Mouse (Mus musculus) liver, adult 2 months (tissue): Measurements from ENCODE around the gene Srgap1. TPM values are rescaled to one million over a fixed set of nuclear protein-coding genes. Genes with fewer than 3 reads are reported as not detected.

ENCODE experiments used
- DNase-seq: peaks from one replicate; pipeline ENCODE4 v3.0.0-alpha.2; 2011; ENCODE audit warnings: low read depth, low spot score; ENCODE audit errors: extremely low read depth
- H3K27ac ChIP-seq: fragments of 200-500 bp; replicated peaks from 2 replicates; pipeline ENCODE4 v1.5.1; 2012; ENCODE audit warnings: low read depth, mild to moderate bottlenecking, control low read depth, inconsistent platforms, low read length; ENCODE audit not compliant: insufficient read depth
- H3K27me3 ChIP-seq: fragments of 200-500 bp; 2 replicates; pipeline ENCODE4 v1.6.1; 2012; ENCODE audit warnings: mild to moderate bottlenecking, moderate library complexity, low read length, inconsistent platforms; ENCODE audit not compliant: control insufficient read depth, insufficient read depth
- H3K36me3 ChIP-seq: fragments of 200-500 bp; 2 replicates; pipeline ENCODE4 v1.6.1; 2012; ENCODE audit warnings: low read length, inconsistent platforms; ENCODE audit not compliant: control insufficient read depth, insufficient read depth
- H3K4me1 ChIP-seq: fragments of 200-500 bp; 2 replicates; pipeline ENCODE4 v1.6.1; 2011; ENCODE audit warnings: low read length; ENCODE audit not compliant: control insufficient read depth, insufficient read depth
- H3K4me3 ChIP-seq: fragments of 200-500 bp; 2 replicates; pipeline ENCODE4 v1.5.1; 2011; ENCODE audit warnings: low read depth, mild to moderate bottlenecking, control low read depth, low read length, moderate library complexity; ENCODE audit not compliant: insufficient read depth
- H3K79me2 ChIP-seq: fragments of 200-500 bp; 2 replicates; pipeline ENCODE4 v1.6.1; 2012; ENCODE audit warnings: inconsistent platforms, mild to moderate bottlenecking, low read length, moderate library complexity; ENCODE audit not compliant: control insufficient read depth, insufficient read depth
- H3K9ac ChIP-seq: fragments of 200-500 bp; 2 replicates; pipeline ENCODE4 v1.6.1; 2012; ENCODE audit warnings: low read depth, mild to moderate bottlenecking, control low read depth, inconsistent platforms, low read length
- CTCF ChIP-seq: fragments of 200-500 bp; IDR thresholded peaks from 2 replicates; pipeline ENCODE4 v1.5.1; 2011; ENCODE audit warnings: low read depth, low read length, control low read depth
- POLR2A ChIP-seq: fragments of 200-500 bp; IDR thresholded peaks from 2 replicates; pipeline ENCODE4 v1.6.1; 2011; ENCODE audit warnings: low read length, control low read depth; ENCODE audit not compliant: insufficient read depth; ENCODE audit errors: extremely low read depth
- WGBS: fragments of 180-500 bp; shearing (Covaris S2); methylation state at CpG from one replicate; pipeline ENCODE4 v1.1.7; 2018; 5-methylcytosine and 5-hydroxymethylcytosine counted together
- polyA plus RNA-seq: library from polyadenylated mRNA; depleted of rRNA; stranded (reverse); fragments of >200 nt; gene quantifications from 2 replicates; pipeline ENCODE4 v1.2.3, GENCODE M21; 2012; rRNA removed
- total RNA-seq: library from RNA; depleted of rRNA; stranded (reverse); fragments of >200 nt; gene quantifications from 2 replicates; pipeline ENCODE4 v1.2.3, GENCODE M21; 2014; rRNA removed

The Srgap1 gene
- total and polyA plus RNA-seq, 2 experiments = 0.31 to 0.55 TPM

DNA sequence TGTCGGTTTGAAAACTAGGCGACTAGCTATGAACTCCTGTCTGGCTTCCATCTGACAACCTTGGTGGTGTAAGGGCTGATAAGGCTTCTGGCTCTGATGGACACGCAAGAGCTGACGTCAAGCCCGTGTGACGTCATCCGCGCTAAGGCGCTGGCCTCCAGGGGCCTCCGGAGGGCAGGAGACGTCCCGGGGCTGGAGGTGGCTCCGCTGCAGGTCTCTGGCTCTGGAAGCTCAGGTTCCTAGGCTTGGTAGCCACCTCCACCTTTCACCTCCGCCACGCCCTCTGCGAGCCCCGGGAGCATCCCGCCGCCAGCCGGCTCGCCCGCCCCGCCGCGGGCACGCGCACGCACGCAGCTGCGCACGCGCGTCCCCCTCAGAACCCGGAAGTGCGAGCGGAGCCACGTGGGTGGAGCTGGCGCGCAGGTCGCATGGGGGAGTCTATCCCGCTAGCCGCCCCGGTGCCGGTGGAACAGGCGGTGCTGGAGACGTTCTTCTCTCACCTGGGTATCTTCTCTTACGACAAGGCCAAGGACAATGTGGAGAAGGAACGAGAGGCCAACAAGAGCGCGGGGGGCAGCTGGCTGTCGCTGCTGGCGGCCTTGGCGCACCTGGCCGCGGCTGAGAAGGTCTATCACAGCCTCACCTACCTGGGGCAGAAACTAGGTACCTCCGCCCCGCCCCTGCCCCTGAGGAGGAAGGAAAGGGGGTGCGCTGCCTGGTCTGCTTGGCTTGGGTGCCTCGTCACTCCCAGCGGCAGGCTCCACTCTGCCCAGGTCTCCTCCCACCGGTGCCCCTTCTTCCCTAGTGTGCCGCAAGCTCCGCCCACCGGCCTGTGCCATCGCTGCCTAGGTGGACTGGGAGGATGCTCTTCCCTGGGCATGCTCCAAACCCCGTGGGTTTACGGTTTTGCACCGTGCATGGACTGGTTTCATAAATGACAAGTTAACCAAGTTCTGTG, 307.3 kb downstream of the Srgap1 start, which contains the start of gene BC048403:
TSS of gene BC048403 (plus strand) at position 390 of the 958 bp plus-strand sequence.
- Histone ChIP-seq H3K4me3 (peak within 1 kb of the TSS; percentile 81), H3K79me2 (no peaks in the 10 kb centered on the region; the same call in 1 of the 2 replicates), H3K27me3 (no peaks in the 10 kb centered on the region), H3K9ac (peak within 1 kb of the TSS; percentile 80), H3K4me1 (peaks cover 3% of the 10 kb centered on the region; the same call in 1 of the 2 replicates), H3K27ac (no peak within 1 kb of the TSS), H3K36me3 (no peaks in the 10 kb centered on the region)
- 0 out of 2 replicates have a peak, but pooled peaks have one; percentile 36 for TF ChIP-seq POLR2A
- no peak for TF ChIP-seq CTCF
- DNase-seq = peak; percentile 45
- under 1% methylated on average over 68 of the region's 68 CpGs for WGBS

DNA sequence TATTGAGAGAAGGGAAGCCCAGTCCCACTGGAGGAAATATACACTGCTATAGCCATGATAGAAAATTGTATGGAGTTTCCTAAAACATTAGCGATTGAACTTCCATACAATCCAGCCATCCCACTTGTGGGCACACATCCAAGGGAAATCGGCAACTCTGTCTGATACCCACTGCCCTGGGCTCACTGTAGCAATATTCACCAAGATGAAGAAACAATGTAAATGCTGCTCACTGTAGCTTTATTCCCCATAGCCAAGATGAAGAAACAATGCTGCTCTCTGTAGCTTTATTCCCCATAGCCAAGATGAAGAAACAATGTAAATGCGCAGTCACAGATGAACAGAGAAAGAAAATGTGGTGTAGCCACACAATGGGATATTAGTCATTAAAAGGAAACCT, 309.9 kb downstream of the Srgap1 start:
- H3K79me2 ChIP-seq = no peaks in the 10 kb centered on the region; the same call in 1 of the 2 replicates
- no peaks in the 10 kb centered on the region for H3K27me3 ChIP-seq
- no peak overlapping the region for H3K4me3 ChIP-seq
- no peak overlapping the region for H3K27ac ChIP-seq
- WGBS = 85% methylated on average over 3 of the region's 3 CpGs
- DNase-seq = no peak
- H3K9ac ChIP-seq = no peak overlapping the region
- no peaks in the 10 kb centered on the region for H3K36me3 ChIP-seq
- TF ChIP-seq CTCF (no peak), POLR2A (no peak)
- H3K4me1 ChIP-seq = peaks cover 3% of the 10 kb centered on the region; the same call in 1 of the 2 replicates

DNA sequence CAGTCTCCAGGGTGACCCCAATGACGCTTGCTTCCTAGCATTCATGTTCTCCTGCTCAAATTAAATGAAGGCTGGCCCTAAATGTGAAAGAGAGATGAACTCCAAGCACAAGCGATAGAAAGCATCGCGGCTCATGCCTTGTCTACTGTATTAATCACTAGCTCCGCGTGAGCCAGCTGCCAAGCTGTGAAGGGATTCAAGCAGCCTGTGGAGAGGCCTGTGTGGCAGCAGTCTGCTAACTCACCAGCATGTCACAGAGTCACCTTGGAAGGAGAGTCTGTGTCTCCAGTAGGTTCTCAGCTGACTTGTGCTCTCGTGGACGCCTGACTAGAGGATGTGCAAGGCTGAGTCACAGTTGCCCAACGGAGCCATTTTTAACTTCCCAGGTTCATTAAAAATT, 314.6 kb downstream of the Srgap1 start:
- Histone ChIP-seq H3K4me1 (no peaks in the 10 kb centered on the region), H3K9ac (no peak overlapping the region), H3K27ac (no peak overlapping the region), H3K79me2 (no peaks in the 10 kb centered on the region), H3K36me3 (no peaks in the 10 kb centered on the region), H3K27me3 (no peaks in the 10 kb centered on the region), H3K4me3 (no peak overlapping the region)
- 96% methylated on average over 9 of the region's 9 CpGs for WGBS
- no peak for DNase-seq
- TF ChIP-seq CTCF (no peak), POLR2A (no peak)

DNA sequence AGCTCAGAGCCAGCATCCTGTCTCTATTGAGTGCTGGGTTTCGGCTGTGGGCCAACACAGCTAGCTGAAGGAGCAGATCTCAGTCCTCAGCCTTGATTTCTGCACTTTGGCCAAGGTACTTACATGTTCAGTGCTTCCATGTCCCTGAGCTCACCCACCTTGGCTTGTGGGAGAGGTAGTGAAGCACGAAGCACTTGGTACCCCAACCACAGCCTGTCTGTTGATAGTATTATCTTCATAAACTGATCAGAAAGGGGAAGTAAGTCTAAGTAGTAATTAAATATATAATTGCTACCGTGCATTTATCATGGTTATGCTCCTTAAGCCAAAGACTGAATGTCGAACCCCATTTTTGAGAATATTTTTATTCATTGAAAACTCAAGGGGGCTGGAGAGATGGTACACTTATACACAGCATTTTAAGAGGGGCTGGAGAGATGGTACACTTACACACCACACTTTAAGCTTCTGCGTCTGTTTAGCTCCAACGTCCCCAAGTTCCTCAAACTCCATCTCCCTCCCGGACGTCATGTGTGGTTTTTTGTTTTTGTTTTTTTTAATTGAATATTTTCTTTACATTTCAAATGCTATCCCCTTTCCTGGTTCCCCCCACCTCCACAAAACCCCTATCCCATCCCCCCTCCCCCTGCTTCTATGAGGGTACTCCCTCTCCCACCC, 315.9 kb downstream of the Srgap1 start:
- TF ChIP-seq POLR2A (no peak), CTCF (no peak)
- Histone ChIP-seq H3K9ac (no peak overlapping the region), H3K36me3 (no peaks in the 10 kb centered on the region), H3K27me3 (no peaks in the 10 kb centered on the region), H3K79me2 (no peaks in the 10 kb centered on the region), H3K4me3 (no peak overlapping the region), H3K4me1 (no peaks in the 10 kb centered on the region), H3K27ac (no peak overlapping the region)
- 85% methylated on average over 8 of the region's 8 CpGs for WGBS
- DNase-seq = no peak

Other genes starting within 250 kb of the Srgap1 start
- gene Rxylt1, start 50.1 kb upstream of the Srgap1 start, total RNA-seq = 18.7 and 22.9 TPM in 2 replicates
- gene Rxylt1, start 50.1 kb upstream of the Srgap1 start, polyA plus RNA-seq = 3.5 and 3.7 TPM in 2 replicates